Mouse (Mus musculus) stomach, postnatal 0 days (tissue): ENCODE data around the gene Arid5b.

Experiments used
- CTCF ChIP-seq: IDR thresholded peaks from 2 replicates; pipeline ENCODE4 v1.5.1; 2016; ENCODE audit warnings: antibody characterized with exemption, low read depth, mild to moderate bottlenecking, moderate library complexity
- EP300 ChIP-seq: optimal IDR thresholded peaks from 2 replicates; pipeline ENCODE3; 2016; ENCODE audit warnings: antibody characterized with exemption

- TF ChIP-seq CTCF, result no peak
- no peak for TF ChIP-seq EP300
Measured at GRCm38 (mm10) chr10:68211514-68211913, 67.0 kb downstream of the Arid5b start.
